Mouse (Mus musculus) erythroblast, embryonic 14.5 days (primary cell): ENCODE measurements around the gene Ispd. TPM values are rescaled to one million over a fixed set of nuclear protein-coding genes. Genes with fewer than 3 reads are reported as not detected.

Source experiments
- H3K27me3 ChIP-seq: 2 replicates; pipeline ENCODE4 v1.6.1; 2012; ENCODE audit warnings: inconsistent platforms; ENCODE audit not compliant: control insufficient read depth
- H3K36me3 ChIP-seq: 2 replicates; pipeline ENCODE4 v1.6.1; 2012; ENCODE audit warnings: mild to moderate bottlenecking, inconsistent platforms; ENCODE audit not compliant: control insufficient read depth
- H3K4me1 ChIP-seq: 2 replicates; pipeline ENCODE4 v1.6.1; 2012; ENCODE audit warnings: inconsistent platforms; ENCODE audit not compliant: control insufficient read depth
- H3K4me3 ChIP-seq: replicated peaks from 2 replicates; pipeline ENCODE3; 2012; ENCODE audit warnings: moderate library complexity, mild to moderate bottlenecking, inconsistent platforms
- H3K9me3 ChIP-seq: 2 replicates; pipeline ENCODE4 v1.6.1; 2012; ENCODE audit warnings: low read length, inconsistent platforms, mixed read lengths; ENCODE audit not compliant: control insufficient read depth
- GATA1 ChIP-seq: IDR thresholded peaks from 2 replicates; pipeline ENCODE4 v1.6.1; 2012; ENCODE audit warnings: low read length, inconsistent platforms, mixed read lengths
- TAL1 ChIP-seq: IDR thresholded peaks from 3 replicates; pipeline ENCODE4 v1.6.1; 2012; ENCODE audit warnings: low read length, inconsistent platforms, mixed read lengths
- polyA plus RNA-seq: library from polyadenylated mRNA; stranded (reverse); fragments of >175 nt; gene quantifications from 2 replicates; pipeline ENCODE4 v1.2.3, GENCODE M21; 2012

Ispd gene
- polyA plus RNA-seq, 1 experiment = not detected

DNA sequence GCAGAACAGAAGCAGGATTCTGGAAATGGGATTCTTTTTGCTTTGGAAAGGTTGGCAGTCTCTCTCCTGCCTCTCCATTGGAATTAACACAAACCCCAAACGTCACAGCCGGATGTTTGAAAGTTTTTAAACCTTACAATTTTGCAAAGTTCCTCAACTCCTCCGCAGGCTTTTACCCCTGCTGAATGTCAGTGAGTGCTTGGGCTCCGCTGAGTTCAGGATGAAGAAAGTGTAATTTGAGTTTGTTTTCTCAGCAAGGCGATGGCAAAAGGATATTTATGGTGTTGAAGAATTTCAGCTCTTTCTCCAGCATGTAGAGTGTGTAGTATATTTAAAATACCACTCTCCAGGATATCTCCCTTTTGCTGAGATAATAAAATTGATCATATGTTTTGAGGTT is 336.3 kb downstream of the Ispd start:
- Histone ChIP-seq H3K36me3 (no peaks in the 10 kb centered on the region), H3K9me3 (no peaks in the 10 kb centered on the region), H3K27me3 (no peaks in the 10 kb centered on the region), H3K4me3 (no peak overlapping the region), H3K4me1 (no peaks in the 10 kb centered on the region)
- TF ChIP-seq GATA1 (no peak), TAL1 (no peak)

DNA sequence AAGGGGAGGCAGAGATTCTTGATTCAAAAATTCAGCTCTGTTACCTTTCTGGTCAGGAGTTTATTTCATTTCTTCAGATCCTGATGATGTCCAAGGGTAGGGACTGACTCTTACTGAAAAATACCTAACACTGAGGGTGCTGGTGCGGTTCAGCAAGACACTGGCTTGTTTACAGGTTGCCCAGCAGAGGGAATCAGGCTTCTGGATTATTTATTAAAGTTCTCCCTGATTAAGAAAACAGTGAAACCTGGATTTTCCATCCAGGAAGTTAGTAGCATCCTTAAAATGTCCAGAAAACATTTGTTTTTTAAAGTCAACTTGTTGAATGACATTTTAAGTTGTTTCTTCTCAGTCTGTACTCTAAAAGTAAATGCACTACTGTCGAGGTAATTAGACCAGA is 337.2 kb downstream of the Ispd start:
- Histone ChIP-seq H3K27me3 (no peaks in the 10 kb centered on the region), H3K9me3 (no peaks in the 10 kb centered on the region), H3K36me3 (no peaks in the 10 kb centered on the region), H3K4me3 (no peak overlapping the region), H3K4me1 (no peaks in the 10 kb centered on the region)
- TF ChIP-seq TAL1 (no peak), GATA1 (no peak)

DNA sequence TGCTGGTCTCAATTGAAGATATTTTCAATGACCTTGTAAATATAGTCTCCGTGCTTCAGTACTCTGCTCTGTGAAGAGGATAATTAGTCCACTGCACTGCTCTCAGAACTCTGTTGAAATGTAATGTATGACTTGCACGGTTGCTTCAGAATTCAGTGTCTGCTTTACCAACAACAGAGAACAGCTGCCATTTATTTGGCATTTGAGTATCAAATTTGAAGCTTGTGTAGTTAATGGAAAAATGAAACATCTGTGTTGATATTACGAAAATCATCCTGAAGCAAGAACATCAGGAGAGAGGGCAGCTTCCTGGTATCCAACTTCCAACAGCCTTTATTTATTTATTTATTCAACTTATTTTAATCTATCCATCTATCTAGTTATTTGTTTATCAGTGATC is 337.8 kb downstream of the Ispd start:
- Histone ChIP-seq H3K4me3 (no peak overlapping the region), H3K4me1 (no peaks in the 10 kb centered on the region), H3K9me3 (no peaks in the 10 kb centered on the region), H3K36me3 (no peaks in the 10 kb centered on the region), H3K27me3 (no peaks in the 10 kb centered on the region)
- TF ChIP-seq TAL1 (no peak), GATA1 (no peak)

DNA sequence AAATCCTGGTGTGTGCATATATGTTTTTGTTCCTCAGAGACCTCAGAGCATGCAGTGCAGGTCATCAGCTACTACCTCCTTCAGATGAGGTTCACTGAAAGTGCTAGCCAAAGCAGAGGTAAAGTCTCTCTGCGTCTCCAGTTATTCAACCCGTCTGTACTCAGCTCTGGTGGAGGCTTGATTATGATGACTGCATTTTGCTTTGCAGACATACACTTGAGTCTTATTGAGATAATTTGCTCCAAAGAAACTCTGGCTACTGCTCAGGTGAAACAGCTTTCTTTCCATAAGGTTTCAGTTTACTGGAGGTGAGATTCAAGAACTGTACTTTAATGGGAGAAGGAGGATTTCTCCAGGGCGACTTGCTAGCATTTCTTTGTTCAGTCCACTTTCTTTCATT is 339.5 kb downstream of the Ispd start:
- no peaks in the 10 kb centered on the region for H3K36me3 ChIP-seq
- no peaks in the 10 kb centered on the region for H3K27me3 ChIP-seq
- H3K4me3 ChIP-seq = no peak overlapping the region
- no peaks in the 10 kb centered on the region for H3K4me1 ChIP-seq
- no peak for TF ChIP-seq TAL1
- no peak for TF ChIP-seq GATA1
- H3K9me3 ChIP-seq = no peaks in the 10 kb centered on the region

DNA sequence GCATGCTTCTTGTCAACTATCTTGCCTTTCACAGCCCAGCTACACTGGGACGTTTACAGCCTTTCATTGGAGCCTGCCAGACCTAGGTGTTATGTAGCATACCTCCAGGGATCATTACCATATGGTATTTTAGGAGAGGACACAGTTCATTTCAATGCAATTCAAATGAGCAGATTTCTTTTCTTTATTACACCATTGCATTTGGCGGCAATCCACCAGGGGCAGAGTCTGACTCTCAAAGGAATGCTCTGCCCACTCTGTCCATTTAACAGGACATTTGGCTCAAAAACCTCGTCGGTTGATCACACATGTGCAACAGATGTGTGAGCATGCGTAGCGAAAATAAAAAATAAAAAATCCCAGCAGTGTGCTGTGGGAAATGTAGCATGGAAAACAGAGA is 340.0 kb downstream of the Ispd start:
- H3K9me3 ChIP-seq = no peaks in the 10 kb centered on the region
- TF ChIP-seq GATA1 (no peak), TAL1 (no peak)
- H3K36me3 ChIP-seq = no peaks in the 10 kb centered on the region
- no peak overlapping the region for H3K4me3 ChIP-seq
- no peaks in the 10 kb centered on the region for H3K4me1 ChIP-seq
- H3K27me3 ChIP-seq = no peaks in the 10 kb centered on the region

DNA sequence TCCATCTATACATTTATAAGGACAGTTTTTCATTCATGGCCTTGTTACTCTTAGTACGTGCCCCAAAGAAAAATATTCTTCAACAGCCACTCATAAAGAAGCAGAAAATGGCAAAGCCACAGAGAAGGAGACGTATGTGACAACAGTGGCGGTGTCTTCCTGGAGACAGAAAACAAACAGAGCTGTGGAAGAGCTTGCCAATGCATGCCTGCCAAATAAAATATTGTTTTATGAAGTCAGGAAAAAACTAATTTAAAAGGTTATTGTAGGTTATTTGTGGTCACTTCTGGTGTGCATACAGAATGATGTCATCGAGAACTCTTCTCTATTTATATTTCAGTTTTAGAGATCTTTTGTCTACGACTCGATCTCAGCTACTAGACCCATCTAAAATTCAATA is 341.5 kb downstream of the Ispd start:
- TF ChIP-seq TAL1 (no peak), GATA1 (no peak)
- Histone ChIP-seq H3K4me3 (no peak overlapping the region), H3K9me3 (no peaks in the 10 kb centered on the region), H3K27me3 (no peaks in the 10 kb centered on the region), H3K36me3 (no peaks in the 10 kb centered on the region), H3K4me1 (no peaks in the 10 kb centered on the region)

DNA sequence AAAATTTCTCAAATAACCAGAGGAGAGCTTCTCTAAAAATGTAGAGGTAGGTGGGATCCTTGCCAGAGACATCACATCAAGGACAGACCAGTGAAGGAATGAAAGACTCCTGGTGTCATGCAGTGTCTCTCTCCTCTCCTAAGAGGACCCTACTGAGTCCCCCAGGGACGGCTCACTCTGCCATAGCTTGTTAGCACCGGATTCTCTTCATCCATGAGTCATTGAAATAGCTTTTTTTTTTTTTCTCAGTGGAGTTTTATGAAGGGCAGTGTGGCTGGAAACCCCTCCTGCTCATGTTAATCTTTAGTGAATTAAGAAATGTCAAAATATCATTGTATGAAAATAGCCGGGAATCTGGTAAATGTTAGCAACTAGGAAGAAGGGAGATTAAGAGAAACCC is 342.1 kb downstream of the Ispd start:
- Histone ChIP-seq H3K27me3 (no peaks in the 10 kb centered on the region), H3K36me3 (no peaks in the 10 kb centered on the region), H3K4me3 (no peak overlapping the region), H3K9me3 (no peaks in the 10 kb centered on the region), H3K4me1 (no peaks in the 10 kb centered on the region)
- TF ChIP-seq TAL1 (no peak), GATA1 (no peak)

DNA sequence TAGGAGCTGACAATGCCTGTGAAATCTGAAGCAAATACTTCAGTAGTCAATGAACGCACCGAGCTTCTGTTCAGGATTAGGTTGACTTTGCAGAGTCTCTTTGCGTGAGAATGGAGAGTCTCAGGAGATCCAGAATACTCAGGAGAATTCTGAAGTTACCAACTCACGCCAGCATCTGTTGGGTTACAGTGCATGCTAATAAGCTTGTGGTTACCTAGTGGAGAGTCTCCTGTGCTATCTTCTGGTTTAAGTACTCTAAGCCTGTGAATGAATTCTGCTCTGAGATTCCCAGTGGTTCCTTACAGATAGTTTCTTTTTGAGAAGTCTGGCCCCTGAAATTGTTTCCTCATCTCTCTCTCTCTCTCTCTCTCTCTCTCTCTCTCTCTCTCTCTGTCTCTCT is 343.0 kb downstream of the Ispd start:
- Histone ChIP-seq H3K9me3 (no peaks in the 10 kb centered on the region), H3K4me3 (no peak overlapping the region), H3K36me3 (no peaks in the 10 kb centered on the region), H3K27me3 (no peaks in the 10 kb centered on the region), H3K4me1 (no peaks in the 10 kb centered on the region)
- TF ChIP-seq GATA1 (no peak), TAL1 (no peak)

DNA sequence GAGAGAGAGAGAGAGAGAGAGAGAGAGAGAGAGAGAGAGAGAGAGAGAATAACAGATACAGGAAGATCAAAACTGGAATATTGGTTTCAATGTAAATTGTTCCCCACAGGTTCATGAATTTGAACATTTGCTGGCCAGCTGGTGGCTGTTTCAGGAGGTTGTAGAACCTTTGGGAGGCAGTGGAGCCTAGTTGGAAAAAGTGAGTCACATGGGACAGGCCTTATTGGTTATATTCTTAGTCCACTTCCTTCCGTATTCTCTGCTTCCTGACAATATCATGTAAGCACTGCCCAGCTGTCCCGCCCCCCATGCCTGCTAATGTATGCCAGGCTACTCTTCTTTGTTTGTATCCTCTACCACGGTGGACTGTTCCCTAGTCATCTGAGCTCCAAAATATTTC is 344.0 kb downstream of the Ispd start:
- no peaks in the 10 kb centered on the region for H3K4me1 ChIP-seq
- no peak for TF ChIP-seq TAL1
- no peak for TF ChIP-seq GATA1
- no peaks in the 10 kb centered on the region for H3K27me3 ChIP-seq
- no peaks in the 10 kb centered on the region for H3K36me3 ChIP-seq
- H3K4me3 ChIP-seq = no peak overlapping the region
- H3K9me3 ChIP-seq = no peaks in the 10 kb centered on the region

DNA sequence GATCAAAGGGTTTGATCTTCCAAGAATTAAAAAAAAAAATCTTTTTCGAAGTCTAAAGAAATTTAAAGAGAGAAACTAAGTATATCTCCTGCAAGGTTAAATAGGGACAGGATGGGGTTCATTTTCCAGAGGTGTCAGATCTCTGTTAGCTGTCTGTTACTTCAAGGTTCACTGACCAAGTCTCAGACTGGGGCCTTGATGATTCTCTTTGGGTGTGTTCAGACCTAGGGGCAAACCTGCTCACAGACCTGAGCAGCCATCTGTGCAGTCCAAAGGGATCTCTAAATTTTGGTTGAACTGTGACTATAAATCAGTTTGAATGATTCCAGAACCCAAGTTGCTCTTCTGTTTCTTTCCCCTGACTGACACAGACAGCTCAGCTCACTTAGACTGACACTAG is 344.8 kb downstream of the Ispd start:
- Histone ChIP-seq H3K4me1 (no peaks in the 10 kb centered on the region), H3K36me3 (no peaks in the 10 kb centered on the region), H3K9me3 (no peaks in the 10 kb centered on the region), H3K4me3 (no peak overlapping the region), H3K27me3 (no peaks in the 10 kb centered on the region)
- TF ChIP-seq TAL1 = no peak
- TF ChIP-seq GATA1 = no peak
